Mouse (Mus musculus) retina, adult 2 months (tissue): Measurements from ENCODE around the gene Ndfip2.
A peak's percentile ranks its signal among the peaks of the same experiment; 100 is the strongest.

ENCODE experiments used
- DNase-seq: peaks from one replicate; pipeline ENCODE4 v3.0.0-alpha.2; 2012; ENCODE audit warnings: low read depth, low spot score

The Ndfip2 gene

GRCm38 (mm10) chr14:105258379-105259034, at the start of gene Ndfip2:
Ndfip2 (plus strand) TSS chr14:105258573.
- DNase-seq: peak; percentile 79

DNA sequence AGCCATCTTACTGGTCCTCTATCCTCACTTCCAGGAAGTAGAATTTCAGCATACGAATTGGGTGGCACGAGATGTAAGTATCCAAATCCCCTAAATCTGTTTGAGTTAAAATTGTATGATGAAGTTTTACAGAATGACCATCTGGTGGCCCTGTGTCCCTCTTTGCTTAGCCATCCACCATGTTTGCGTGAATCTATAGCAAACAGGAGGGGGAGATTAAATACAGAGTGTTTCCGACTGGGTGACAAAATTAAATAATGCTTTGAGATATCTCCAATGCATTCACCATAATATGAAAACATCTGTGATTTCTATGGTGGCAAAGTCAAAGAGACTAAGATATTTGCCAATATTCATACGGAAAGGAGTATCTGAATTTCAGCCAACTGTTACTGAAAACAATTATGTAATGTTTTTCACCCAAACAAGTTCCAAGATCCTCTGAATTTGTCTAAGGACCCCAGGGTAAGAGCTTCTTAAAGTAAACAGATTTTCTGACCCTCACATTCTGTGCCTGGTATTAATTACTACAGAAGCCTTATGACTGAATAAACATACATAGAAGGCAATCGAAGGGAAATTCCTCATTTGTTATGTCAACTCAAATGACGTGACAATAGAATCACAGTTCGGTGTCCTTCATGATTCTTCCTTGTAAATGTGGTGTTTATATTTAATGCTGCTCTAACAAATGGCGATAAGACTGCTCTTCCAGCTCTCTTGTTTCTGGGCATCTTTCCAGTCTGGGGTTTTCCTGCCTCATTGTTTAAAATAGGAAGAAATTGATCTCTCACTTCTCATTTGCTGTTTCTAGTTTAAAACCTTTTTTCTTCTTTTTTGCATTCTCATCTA, 38.6 kb upstream of the Ndfip2 start:
- no peak for DNase-seq

DNA sequence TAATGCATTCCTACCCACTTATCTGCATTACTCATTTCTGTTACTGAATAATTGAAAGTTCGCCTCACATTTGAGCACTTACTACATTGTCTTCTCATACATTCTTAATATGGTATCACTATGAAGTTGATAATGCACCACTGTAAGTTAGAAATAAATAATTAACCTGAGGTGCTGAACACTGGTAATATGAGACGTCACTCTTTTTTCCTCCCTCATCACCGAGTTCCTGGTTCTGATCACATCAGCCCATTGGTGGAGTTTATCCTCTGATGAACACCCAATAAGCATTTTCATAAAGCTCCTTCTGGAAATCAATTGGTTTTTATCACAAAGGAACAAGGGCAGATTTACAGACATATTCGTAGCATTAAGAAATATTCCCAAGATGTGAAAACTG, 36.1 kb upstream of the Ndfip2 start:
- DNase-seq: no peak

GRCm38 (mm10) chr14:105225790-105226189, 32.6 kb upstream of the Ndfip2 start:
- no peak for DNase-seq

GRCm38 (mm10) chr14:105232421-105232820, 26.0 kb upstream of the Ndfip2 start:
- DNase-seq: peak; percentile 8

GRCm38 (mm10) chr14:105236596-105236995, 21.8 kb upstream of the Ndfip2 start:
- no peak for DNase-seq

DNA sequence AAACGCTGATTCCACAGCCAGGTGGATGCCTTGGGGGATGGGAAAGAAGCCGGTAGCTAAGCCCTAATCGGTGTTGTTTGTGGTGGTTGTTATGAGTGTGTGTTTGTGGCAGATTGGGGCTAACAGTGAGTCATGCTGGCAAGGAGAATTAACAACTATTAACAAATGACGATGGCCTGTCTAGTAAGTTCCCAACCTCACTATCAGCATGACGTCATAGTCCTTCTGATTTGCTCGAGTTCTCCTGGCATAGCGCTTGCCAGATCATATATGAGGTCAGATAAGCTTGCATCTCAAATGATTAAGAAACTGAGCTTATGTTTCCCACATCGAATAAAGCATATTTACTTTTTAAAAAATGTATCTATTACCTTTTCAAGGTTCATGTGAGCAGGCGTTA, 20.6 kb upstream of the Ndfip2 start:
- no peak for DNase-seq

- no peak for DNase-seq
Measured at GRCm38 (mm10) chr14:105238450-105239038, 19.8 kb upstream of the Ndfip2 start.

DNA sequence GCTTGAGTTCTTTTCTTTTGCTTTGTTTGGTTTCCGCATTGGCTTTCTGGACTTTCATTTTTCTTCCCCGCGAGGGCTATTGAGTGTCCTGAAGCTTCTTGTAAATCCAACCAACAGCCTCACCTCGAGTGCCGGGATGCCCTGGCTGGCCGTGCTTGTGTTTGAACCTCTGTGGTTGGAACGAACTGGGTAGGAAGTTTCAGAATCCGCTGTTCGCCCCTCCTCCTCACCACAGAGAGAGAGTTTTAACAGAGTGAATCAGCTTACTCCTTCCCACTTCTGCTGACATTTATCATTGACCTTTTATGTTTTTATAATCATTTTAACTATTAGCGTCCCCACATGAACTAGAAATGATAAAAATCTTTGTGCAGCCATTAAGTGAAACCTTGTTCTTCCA, 18.3 kb upstream of the Ndfip2 start:
- DNase-seq: no peak

GRCm38 (mm10) chr14:105243805-105244443, 14.4 kb upstream of the Ndfip2 start:
- no peak for DNase-seq

- no peak for DNase-seq
Measured at GRCm38 (mm10) chr14:105251038-105251437, 7.3 kb upstream of the Ndfip2 start.

DNA sequence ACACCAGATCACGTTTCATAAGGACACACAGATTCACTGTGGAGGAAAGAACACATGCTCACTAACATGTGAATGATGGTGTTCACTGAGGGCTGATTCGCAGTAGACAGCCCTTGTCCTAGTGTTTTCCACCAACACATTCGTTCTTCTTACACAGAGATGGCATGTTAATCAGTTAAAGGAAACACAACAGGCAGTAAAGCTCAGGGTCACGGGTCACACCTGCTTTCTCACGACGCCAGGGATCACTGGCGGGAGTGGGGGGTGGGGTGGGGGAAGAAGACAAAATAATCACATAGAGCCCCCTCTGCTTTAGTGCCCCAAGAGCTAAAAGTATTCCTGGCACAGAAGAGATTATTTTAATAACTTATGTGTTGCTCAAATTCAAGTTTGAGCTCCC, 5.1 kb upstream of the Ndfip2 start:
- DNase-seq: no peak

DNA sequence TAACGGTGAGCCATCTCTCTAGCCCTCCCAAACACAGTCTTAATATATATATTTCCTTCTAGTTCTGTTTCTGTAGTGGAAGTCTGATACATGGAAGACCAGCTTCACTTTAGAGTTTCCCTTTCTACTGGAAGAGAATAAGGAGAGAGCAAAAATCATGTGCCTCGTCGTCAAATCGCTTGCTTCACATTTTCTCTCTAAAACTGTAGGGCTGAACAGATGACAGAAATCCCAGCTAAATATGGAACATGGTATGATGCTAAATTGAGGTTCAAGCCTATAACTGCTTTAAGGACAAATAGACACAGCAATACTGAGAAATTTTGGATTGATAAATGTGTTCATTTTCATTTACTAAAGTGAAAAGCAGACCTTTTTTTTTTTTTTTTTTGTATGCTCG, 4.0 kb upstream of the Ndfip2 start:
- DNase-seq: no peak

DNA sequence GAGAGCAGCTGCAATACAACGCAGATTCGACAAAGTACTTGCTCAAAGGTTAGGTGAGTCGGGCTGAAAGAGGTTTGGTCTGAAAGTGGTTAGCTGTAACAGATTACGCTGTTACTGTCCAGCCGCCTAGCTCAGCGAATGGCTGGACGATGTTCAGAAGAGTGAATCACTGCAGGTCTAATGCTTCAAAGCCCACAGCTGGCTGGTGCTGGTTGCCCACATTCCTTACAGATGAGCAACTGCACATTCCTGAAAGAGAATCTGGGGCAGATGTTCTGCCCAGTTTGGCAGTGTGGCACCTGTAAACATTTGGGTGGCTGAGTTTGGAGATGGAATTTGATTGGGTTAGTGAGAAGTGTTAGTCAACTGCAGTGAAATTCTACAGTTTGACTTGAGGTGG, 2.8 kb upstream of the Ndfip2 start:
- no peak for DNase-seq

DNA sequence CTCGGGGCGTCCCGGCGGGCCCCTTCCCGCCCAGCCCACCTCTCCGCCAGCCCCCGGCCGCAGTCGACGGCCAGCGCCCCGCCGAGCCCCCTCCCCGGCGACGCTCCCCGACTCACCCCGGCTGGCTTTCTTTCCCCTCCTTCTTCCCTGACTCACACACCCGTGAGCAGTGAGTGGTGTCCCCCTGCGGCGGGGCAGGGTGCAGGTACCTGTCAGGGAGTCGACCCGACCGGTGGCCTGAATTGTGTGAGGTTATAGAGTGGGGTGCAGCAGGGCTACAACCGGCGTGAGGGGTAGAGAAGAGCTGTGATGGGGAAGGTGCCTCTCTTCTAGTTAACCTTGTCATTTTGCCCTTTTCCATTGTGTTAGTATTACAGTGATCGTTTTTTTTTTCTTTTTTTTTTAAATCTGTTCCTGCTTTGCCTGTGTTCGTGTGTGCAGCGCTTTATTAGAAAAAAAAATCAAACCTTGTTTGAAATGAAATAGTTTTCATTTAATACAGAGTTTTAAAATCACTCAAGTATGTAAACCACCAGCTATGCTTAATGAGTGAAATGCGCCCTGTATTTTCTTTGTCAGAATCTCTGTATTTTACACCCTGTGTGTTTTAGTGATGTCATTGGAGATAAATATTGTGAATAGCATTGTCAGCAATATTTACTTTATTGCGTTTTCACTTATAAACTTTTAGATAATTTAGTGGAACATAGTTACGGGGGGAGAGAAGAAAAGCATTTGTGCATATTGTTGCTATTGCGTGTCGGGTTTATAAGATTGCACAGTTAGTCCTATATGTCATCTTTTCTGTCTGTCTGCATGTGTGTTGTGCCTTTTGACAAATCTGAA, 885 bp downstream of the Ndfip2 start:
- no peak for DNase-seq

DNA sequence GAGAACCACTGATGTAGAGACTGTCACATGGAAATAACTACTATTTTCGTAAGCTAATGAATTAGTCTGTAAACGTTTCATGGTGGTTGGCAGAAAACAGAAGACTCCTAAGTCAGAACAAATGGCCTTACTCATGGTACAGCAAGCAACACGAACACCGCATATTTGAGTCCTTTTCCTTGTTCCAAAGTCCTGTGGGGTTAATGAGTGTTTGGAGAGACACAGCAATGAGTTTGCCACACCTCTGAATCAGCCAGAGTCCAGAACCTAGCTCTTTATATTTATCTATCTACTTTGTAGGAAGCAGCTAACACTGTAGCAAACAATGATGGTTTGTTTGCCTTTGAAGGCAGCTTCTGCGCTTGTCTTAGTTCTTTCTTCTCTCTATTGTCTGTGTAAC, 4.5 kb downstream of the Ndfip2 start:
- no peak for DNase-seq

- DNase-seq: no peak
Measured at GRCm38 (mm10) chr14:105267095-105267494, 8.7 kb downstream of the Ndfip2 start.

DNA sequence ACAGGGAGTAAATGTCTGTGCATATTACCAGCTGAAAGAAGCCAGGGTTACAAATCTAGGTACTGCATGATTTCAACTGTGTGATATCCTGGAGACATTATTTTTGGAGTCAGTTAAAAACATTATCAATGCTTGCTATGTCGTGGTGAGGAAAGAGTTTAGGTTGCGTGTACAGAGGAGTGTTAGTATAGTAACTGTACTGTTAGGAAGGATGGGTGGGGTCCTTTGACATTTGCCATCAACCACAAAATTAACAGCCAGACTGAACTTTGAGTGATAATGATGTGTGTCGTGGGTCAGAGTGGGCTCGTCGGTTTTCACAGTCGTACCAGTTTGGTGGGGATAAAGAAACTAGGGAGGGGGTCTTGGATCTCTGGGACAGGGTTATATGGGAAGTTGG, 13.7 kb downstream of the Ndfip2 start:
- no peak for DNase-seq

DNA sequence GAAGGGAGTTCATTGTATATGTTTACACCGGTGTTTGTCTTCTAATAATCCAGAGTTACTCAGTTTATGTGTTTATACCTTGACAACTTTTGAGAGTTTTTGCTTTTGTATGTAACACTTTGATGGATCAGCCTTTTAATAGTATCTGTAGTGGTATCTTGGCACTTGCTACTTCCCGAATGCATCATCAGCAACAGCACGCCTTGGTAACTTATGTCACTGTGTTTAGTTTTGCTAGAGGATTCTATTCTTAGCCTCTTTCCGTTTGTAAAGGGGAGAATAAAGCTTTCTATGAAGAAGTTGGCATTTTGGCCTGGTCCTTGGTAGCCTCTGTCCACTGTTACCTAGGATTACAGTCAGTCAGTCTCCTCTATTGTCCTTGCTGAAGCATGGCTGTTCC, 14.2 kb downstream of the Ndfip2 start:
- no peak for DNase-seq

DNA sequence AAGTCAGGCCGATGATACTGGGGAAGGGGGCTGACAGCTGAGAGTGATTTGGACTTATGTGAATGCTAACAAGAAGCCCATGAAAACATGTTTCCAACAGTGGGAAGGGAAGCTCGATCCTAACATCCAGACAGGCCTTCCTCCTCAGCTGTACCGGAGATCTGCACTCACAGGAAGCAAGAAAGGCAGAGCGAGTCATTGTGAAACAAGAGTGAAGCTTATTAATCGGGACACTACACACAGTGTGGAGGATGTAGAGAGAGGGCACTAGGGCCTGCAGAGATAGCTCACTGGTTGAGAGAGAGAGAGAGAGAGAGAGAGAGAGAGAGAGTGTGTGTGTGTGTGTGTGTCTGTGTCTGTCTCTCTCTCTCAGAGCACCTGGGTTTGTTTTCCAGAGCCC, 16.8 kb downstream of the Ndfip2 start:
- DNase-seq: no peak

DNA sequence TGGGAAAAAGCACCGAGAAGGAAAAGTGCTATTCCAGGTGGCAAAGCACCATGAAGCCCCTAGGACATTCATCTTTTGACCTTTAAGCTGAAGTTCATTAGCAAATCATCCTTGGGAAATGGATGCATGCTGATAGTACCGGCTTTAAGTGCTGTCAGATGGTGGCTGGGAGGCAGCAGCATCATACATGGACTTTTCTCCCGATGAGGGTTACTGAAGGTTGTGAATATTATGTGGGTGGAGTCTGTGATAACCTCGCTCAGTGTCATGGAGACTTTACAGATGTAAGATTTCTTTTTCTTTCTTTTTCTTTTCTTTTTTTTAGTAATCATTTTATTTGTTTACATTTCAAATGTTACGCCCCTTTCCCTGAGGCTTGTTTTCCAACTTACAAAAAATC, 18.9 kb downstream of the Ndfip2 start:
- DNase-seq: no peak
